Mouse (Mus musculus) limb, embryonic 14.5 days (tissue): ENCODE results near the gene Crisp2. TPM values are rescaled to one million over a fixed set of nuclear protein-coding genes. Genes with fewer than 3 reads are reported as not detected.

ENCODE experiments used
- ATAC-seq: fragments of 200-750 bp; cut with Nextera tagmentation; 2 replicates; pipeline ENCODE4 v1.8.0; 2017; ENCODE audit warnings: low read depth, moderate number of reproducible peaks, moderate TSS enrichment; ENCODE audit not compliant: low FRiP score
- DNase-seq: peaks from one replicate; pipeline ENCODE4 v3.0.0-alpha.2; 2015; ENCODE audit warnings: low spot score
- H3K27ac ChIP-seq: fragments of 300-500 bp; sonication (generic); replicated peaks from 2 replicates; pipeline ENCODE4 v1.5.1; 2014; ENCODE audit warnings: low read depth, mild to moderate bottlenecking, low read length, moderate library complexity, mixed read lengths
- H3K27me3 ChIP-seq: fragments of 300-500 bp; sonication (generic); 2 replicates; pipeline ENCODE4 v1.6.1; 2014; ENCODE audit warnings: low read length, mixed read lengths; ENCODE audit not compliant: control insufficient read depth, insufficient read depth
- H3K36me3 ChIP-seq: fragments of 300-500 bp; sonication (generic); 2 replicates; pipeline ENCODE4 v1.6.1; 2014; ENCODE audit warnings: mild to moderate bottlenecking, low read length, moderate library complexity, mixed read lengths; ENCODE audit not compliant: control insufficient read depth, insufficient read depth
- H3K4me1 ChIP-seq: fragments of 300-500 bp; sonication (generic); 2 replicates; pipeline ENCODE4 v1.6.1; 2014; ENCODE audit warnings: antibody characterized with exemption, low read length, mixed read lengths; ENCODE audit not compliant: control insufficient read depth, insufficient read depth
- H3K4me2 ChIP-seq: fragments of 300-500 bp; sonication (generic); replicated peaks from 2 replicates; pipeline ENCODE4 v1.6.1; 2014; ENCODE audit warnings: low read depth, mild to moderate bottlenecking, low read length, moderate library complexity; ENCODE audit not compliant: severe bottlenecking
- H3K4me3 ChIP-seq: fragments of 300-500 bp; sonication (generic); replicated peaks from 2 replicates; pipeline ENCODE4 v1.5.1; 2014; ENCODE audit warnings: low read length
- H3K9ac ChIP-seq: fragments of 300-500 bp; sonication (generic); 2 replicates; pipeline ENCODE4 v1.6.1; 2014; ENCODE audit warnings: mild to moderate bottlenecking, low read depth, low read length, moderate library complexity; ENCODE audit not compliant: severe bottlenecking
- H3K9me3 ChIP-seq: fragments of 300-500 bp; sonication (generic); 2 replicates; pipeline ENCODE4 v1.6.1; 2016; ENCODE audit warnings: low read length; ENCODE audit not compliant: control insufficient read depth
- POLR2A ChIP-seq: fragments of 200-500 bp; IDR thresholded peaks from 2 replicates; pipeline ENCODE4 v1.8.0; 2012; ENCODE audit warnings: inconsistent platforms, mild to moderate bottlenecking, moderate library complexity, borderline replicate concordance; ENCODE audit not compliant: insufficient read depth, insufficient read length; ENCODE audit errors: extremely low read depth
- WGBS: fragments of 180-500 bp; shearing (Covaris S2); extraction: QIAGEN DNeasy Blood & Tissue Kit; methylation state at CpG from one replicate; pipeline ENCODE4 v1.1.7; 2014; 5-methylcytosine and 5-hydroxymethylcytosine counted together
- polyA plus RNA-seq, 2 experiments: library from polyadenylated mRNA; depleted of rRNA in 1 of 2; stranded (reverse) in 1 of 2; unstranded in 1 of 2; fragments of >200 nt; fragmentation: Nextera tagmentation in 1 of 2; extraction: Ambion mirVana in 1 of 2; gene quantifications; 2 replicates each; pipeline versions ENCODE4 v1.2.1 to v1.2.3; 2012 to 2014

Gene Crisp2
- polyA plus RNA-seq (2012; rRNA removed) = 0.04 TPM in 1 of 2 replicates, not detected in the other
- polyA plus RNA-seq (2014; fragmentation: Nextera tagmentation; extraction: Ambion mirVana) = not detected in 2 replicates

GRCm38 (mm10) chr17:40806953-40807572 is at the start of gene Crisp2:
Crisp2 (minus strand) TSS chr17:40807003.
- H3K4me1 ChIP-seq = no peaks in the 10 kb centered on the region
- no peaks in the 10 kb centered on the region for H3K27me3 ChIP-seq
- H3K27ac ChIP-seq = no peak within 1 kb of the TSS
- H3K36me3 ChIP-seq = no peaks in the 10 kb centered on the region
- no peak for DNase-seq
- H3K4me2 ChIP-seq = no peak within 1 kb of the TSS
- no peak within 1 kb of the TSS for H3K9ac ChIP-seq
- TF ChIP-seq POLR2A = no peak
- no peak for ATAC-seq
- H3K9me3 ChIP-seq = no peaks in the 10 kb centered on the region
- H3K4me3 ChIP-seq = no peak within 1 kb of the TSS
- WGBS = 24% methylated on average over 2 of the region's 2 CpGs

GRCm38 (mm10) chr17:40855065-40855464 is 48.3 kb upstream of the Crisp2 start:
- Histone ChIP-seq H3K27ac (no peak overlapping the region), H3K36me3 (no peaks in the 10 kb centered on the region), H3K4me3 (no peak overlapping the region), H3K9ac (no peak overlapping the region), H3K27me3 (no peaks in the 10 kb centered on the region), H3K9me3 (no peaks in the 10 kb centered on the region), H3K4me1 (no peaks in the 10 kb centered on the region), H3K4me2 (no peak overlapping the region)
- TF ChIP-seq POLR2A = no peak
- no peak for DNase-seq
- ATAC-seq = no peak

- H3K4me2 ChIP-seq = no peak overlapping the region
- DNase-seq (no peak), ATAC-seq (no peak)
- no peaks in the 10 kb centered on the region for H3K36me3 ChIP-seq
- no peak overlapping the region for H3K9ac ChIP-seq
- H3K27me3 ChIP-seq = no peaks in the 10 kb centered on the region
- no peaks in the 10 kb centered on the region for H3K9me3 ChIP-seq
- no peak for TF ChIP-seq POLR2A
- no peaks in the 10 kb centered on the region for H3K4me1 ChIP-seq
- no peak overlapping the region for H3K27ac ChIP-seq
- H3K4me3 ChIP-seq = no peak overlapping the region
Measured at GRCm38 (mm10) chr17:40837308-40837707, 30.5 kb upstream of the Crisp2 start.

- H3K9ac ChIP-seq = no peak overlapping the region
- no peak overlapping the region for H3K27ac ChIP-seq
- H3K4me2 ChIP-seq = no peak overlapping the region
- WGBS = 51% methylated on average over 2 of the region's 2 CpGs
- no peaks in the 10 kb centered on the region for H3K36me3 ChIP-seq
- no peak overlapping the region for H3K4me3 ChIP-seq
- H3K27me3 ChIP-seq = no peaks in the 10 kb centered on the region
- H3K4me1 ChIP-seq = no peaks in the 10 kb centered on the region
- DNase-seq = no peak
- ATAC-seq = no peak
- TF ChIP-seq POLR2A = no peak
- H3K9me3 ChIP-seq = no peaks in the 10 kb centered on the region
Measured at GRCm38 (mm10) chr17:40831870-40832269, 25.1 kb upstream of the Crisp2 start.

- no peaks in the 10 kb centered on the region for H3K27me3 ChIP-seq
- DNase-seq (peak; percentile 26), ATAC-seq (no peak)
- H3K9me3 ChIP-seq = no peaks in the 10 kb centered on the region
- TF ChIP-seq POLR2A = no peak
- no peak overlapping the region for H3K4me3 ChIP-seq
- H3K4me1 ChIP-seq = no peaks in the 10 kb centered on the region
- H3K36me3 ChIP-seq = no peaks in the 10 kb centered on the region
- H3K9ac ChIP-seq = no peak overlapping the region
- no peak overlapping the region for H3K27ac ChIP-seq
- no peak overlapping the region for H3K4me2 ChIP-seq
- WGBS = 51% methylated on average over 8 of the region's 8 CpGs
Measured at GRCm38 (mm10) chr17:40824549-40824948, 17.7 kb upstream of the Crisp2 start.
